Mouse (Mus musculus) retina, postnatal 7 days (tissue): ENCODE data around the gene Egfl8.

ENCODE experiments used
- DNase-seq: peaks from one replicate; pipeline ENCODE4 v3.0.0-alpha.2; 2012; ENCODE audit warnings: low read depth, low spot score

Gene Egfl8

DNA sequence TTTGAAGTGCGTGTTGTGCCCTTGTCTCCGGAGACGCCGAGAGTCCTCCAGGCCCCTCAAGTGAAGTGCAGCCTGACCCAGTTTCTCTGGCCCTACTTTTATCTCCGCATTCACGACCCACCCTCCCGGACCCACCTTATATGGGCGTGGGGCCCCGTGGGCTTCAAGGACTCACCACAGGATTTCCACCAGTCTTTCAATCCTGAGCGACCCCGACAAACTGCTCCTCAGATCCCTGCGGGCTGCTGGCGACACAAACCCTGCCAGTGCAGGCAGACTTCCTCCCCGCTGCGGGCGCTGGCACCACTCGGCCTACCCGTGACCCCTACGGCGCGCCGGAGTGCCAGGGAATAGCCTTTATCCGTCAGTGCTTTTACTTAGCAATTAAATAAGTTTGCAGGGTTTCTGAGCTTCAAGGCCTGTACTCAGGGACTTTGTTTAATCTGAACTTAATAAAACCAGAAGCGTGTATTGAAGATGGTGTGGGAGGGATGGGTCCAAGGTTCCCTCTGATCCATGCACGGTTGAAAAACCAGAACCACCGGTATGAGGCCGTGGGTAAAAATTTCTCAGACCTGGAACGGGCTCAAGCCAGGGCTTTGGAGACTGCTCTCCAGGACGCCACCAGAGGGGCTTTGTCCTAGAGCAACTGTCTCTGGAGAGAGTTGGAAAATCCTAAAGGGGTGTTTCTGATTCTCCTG is 12.3 kb upstream of the Egfl8 start, which contains the start of gene Ppt2:
TSS of gene Ppt2 (minus strand) at position 568 of the 701 bp plus-strand sequence.
- no peak for DNase-seq

GRCm38 (mm10) chr17:34627093-34627942 is 11.5 kb upstream of the Egfl8 start:
- peak; percentile 78 for DNase-seq

DNA sequence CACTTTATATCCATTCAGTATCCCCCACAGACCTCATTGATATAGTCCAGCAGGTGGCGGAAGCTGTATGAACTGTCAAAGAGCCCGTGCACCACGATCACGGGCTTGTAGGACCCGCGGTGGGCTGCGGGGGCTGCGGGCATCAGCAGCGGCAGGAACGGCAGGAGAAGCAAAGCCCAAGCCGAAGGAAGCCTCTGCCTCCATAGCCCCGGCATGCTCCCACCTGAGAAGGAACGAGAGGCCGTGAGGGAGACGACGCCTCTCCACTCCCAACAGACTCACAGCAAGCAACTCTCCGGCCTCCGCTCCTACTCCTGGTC is 11.0 kb upstream of the Egfl8 start:
- peak; percentile 50 for DNase-seq

DNA sequence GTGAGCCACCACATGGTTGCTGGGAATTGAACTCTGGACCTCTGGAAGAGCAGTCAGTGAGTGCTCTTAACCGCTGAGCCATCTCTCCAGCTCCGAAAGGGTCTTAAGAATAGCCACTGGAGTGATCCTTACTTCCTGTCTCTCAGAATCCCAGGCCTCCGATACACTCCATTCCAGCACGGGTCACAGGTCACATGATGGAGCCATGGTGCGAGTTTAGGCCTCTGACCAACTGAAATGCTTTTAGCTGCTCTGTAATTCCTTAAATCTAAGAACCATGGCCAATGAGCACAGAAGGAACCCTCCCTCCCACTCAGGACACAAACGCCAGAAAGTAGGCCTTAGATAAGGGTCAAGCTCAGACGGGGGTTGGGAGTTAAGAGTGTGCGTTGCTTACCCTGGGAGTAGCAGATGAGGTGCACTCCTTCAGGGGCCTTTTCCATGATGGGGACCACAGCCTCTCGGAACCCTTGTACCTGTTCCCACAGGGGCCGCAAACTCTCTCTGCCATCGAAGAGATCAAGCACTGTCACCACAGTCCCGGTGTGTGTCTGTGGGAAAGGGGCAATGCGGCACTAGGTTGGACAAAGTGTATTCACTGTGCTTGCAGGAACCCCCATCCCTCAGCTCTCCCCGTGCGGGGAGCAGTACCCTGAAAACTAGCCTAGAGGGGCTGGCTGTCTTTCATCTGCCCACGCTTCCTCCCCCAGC is 10.4 kb upstream of the Egfl8 start:
- DNase-seq, result no peak

DNA sequence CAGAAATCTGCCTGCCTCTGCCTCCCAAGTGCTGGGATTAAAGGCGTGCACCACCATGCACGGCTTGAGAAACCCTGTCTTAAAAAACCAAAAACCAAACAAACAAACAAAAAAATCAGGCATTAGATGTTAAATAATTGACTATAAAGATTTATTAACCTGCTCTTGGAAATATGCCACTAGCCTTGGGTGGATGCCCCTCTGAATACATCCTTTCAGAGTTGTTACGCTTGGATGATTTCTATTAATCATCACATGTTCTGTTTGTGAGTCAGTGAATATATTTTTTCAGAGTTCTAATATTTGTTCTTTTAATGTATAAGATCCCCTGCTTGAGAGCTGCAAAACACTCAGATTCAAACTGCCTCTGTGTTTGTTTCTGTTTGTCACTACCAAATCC is 9.2 kb upstream of the Egfl8 start:
- no peak for DNase-seq

- no peak for DNase-seq
These were observed 7.4 kb upstream of the Egfl8 start for GRCm38 (mm10) chr17:34623161-34623560.

DNA sequence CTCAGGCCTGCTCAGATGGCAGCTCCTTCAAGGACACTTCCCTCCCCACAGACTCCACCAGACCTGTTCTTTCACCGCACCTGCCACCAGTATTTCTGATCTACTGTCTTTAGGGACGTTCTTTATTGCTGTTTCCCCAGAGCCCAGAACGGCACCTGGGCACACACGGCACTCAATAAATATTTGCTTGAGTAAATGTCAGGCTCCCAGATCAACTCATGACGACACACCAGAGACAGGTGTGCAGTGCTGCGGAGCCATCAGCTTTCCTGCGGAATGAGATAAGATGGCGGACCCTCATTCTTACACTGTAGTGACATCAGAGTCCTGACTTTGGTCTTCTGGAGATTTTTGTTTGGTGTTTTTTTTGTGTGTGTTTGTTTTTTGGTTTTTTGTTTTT is 5.2 kb upstream of the Egfl8 start:
- DNase-seq, result no peak

- peak; percentile 56 for DNase-seq
These were observed 3.2 kb upstream of the Egfl8 start for GRCm38 (mm10) chr17:34618999-34619398.

GRCm38 (mm10) chr17:34613830-34614229 is 1.9 kb downstream of the Egfl8 start:
- no peak for DNase-seq

DNA sequence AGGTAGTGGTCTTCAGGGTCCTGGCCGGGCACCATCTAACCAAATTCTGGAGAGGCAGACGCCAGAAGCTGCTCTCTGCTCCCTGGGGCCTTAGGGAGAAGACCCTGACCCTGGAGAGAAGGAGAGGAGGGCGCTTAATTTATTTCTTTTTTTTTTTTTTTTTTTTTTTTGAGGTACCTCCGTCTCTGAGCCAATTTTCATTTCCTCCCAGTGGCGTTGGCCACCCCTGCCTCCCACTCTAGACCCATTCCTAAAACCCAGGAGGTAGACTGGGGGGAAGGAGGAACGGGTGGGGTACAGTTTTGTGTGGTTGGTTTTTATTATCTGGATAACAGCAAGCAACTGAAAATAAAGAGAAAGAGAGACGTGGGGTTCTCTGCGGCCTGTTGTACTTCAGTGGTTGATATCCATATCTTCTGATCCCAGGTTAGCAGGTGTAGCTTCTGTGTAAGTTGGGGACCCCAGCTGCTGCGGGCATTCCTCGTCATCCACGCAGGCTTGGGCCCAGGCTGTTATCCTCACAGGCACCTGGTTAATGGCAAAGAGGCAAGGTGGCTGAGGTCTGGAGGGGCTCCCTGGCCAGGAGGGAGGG is 2.6 kb downstream of the Egfl8 start:
- DNase-seq, result no peak

DNA sequence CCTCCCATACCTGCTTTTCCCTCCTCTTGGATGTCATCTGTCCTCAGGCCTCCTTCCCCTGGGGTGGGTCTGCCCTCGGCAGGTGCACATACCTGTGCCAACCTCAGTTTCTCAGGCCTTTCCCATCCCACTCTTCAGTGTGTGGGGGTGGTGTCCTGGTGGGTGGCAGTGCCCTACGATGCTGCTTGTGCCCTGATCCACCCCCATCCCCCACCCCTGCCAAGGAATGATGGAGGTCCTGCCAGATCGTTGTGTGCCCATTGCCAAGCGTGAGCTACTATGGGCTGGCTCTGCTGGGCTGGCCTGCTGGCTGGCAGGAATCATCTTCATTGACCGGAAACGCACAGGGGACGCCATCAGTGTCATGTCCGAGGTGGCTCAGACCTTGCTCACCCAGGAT is 4.7 kb downstream of the Egfl8 start:
- no peak for DNase-seq

DNA sequence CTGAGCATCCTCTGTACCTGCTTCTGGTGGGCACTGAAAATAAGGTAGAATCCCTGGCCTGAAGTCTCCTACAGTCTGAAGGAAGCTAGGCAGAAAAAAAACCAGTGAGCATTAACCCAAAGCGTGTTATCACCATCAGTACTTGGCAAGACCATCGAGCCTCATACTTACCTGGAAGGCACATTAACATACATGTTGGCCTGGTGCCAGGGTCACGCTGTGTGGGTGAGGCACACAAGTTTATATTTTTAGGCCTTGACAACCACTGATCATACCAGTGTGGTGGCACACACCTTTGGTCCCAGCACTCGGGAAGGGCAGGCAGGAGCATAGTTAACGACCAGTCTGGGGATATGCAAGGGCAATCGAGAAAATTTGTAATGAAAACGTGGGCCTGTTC is 7.8 kb downstream of the Egfl8 start:
- no peak for DNase-seq

GRCm38 (mm10) chr17:34606186-34607039 is 9.4 kb downstream of the Egfl8 start:
- DNase-seq, result no peak

DNA sequence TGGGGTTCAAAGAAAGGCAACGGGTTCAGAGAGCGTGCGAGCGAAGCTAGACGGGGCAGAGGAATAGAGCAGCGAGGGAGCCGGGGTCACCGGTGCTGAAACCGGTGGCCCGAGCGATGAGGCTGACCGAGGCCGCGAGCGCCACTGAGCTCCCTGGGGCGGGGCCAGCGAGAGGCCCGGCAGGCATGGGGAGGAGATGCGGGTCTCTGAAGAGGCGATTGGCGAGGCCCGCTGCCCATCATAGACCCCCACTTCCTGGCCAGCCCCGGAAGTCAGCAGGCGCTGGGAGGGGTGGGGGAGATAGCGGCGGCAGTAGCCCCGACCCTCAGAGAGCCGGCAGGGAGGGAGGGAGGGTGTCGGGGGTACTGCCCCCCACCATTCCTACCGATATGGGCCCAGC is 10.2 kb downstream of the Egfl8 start:
- DNase-seq, result peak; percentile 88

DNA sequence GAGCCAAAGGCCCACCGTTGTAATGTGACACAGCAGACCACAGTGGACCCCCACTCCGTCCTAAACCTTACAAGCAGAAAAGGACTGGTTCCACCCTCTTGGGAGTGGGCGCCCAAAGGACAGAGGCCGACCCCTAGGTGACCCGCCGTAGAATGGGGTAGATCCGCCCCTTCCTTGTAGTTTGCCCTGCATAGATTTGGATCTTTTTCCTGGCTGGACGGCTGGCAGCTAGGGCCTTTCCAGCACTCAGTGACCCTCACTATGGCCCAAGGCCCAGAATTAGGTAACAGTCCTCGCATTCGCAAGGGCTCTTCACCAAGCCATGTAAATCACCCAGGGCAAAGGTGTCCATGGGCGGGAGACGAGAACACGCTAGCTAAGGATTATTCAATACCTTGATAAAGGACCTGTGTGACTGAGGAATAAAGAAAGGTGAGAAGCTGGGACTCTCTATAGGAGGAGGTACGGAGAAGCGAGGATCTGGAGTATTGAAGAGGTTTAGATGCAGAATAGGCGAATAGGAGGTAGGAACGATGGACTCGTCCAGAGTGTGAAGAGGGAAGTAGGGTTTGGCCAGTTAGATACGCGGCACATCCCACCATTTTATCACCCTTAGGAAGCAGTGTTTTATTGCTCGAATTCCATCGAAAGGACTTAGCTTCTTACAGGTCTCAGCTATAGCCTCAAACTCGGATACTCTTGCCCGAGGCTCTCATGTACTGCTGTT is 11.1 kb downstream of the Egfl8 start:
- no peak for DNase-seq

DNA sequence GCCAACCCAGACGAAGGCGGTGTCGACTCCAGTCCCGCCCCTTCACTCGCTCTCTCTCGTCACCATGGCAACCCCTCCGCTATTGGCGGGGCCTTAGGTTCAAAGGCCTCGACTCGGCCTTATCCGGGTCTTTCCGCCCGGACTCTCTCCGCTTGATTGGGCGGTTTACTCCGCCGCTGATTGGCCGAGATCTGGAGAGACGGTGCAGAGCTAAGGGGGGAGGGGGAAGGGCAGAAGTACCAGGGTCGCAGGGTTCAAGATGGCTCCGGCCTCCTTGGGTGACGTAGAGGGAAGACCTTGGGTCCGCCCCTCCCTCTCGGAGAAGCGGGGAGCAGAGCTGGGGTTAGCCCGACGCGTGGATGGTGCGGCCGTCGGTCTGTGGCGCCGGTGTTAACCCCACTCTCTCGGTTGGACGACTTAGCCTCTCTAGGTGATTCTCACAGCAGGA is 11.7 kb downstream of the Egfl8 start, which contains the start of gene Agpat1:
TSS of gene Agpat1 (plus strand) at position 202 of the 448 bp plus-strand sequence.
- peak; percentile 100 for DNase-seq

DNA sequence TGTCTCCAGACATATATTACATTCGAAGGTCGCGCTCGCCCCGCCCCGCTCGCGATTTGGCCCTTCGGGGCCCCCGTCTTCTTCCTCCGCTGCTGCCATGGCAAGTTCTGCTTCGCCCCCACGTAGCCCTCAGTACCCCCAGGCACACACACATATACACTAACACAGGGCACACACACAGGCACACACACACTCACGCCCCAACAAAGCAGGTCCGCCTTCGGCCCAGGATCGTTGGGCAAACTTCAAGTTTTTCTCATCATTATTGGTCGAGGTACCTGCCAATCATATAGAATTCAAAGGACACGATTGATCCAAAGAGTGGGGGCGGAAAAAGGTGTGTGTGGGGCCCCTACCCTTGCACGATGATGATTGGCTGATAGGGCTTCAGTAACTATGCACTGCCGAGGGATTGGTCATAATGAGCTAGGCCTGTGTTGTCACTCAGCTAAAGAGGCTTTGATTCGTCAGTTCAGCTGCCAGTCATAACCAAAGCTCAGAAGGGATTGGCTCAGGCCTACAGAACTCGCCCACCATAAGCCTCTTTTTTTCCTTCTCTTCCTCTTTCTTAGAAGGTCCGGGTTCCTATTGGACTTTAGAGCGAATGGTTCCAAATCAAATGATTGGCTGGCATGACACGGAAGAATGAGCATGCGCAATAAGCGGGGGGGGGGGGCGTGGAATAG is 12.3 kb downstream of the Egfl8 start, which contains the start of gene Rnf5:
TSS of gene Rnf5 (minus strand) at position 316 of the 686 bp plus-strand sequence.
- DNase-seq, result peak; percentile 100

DNA sequence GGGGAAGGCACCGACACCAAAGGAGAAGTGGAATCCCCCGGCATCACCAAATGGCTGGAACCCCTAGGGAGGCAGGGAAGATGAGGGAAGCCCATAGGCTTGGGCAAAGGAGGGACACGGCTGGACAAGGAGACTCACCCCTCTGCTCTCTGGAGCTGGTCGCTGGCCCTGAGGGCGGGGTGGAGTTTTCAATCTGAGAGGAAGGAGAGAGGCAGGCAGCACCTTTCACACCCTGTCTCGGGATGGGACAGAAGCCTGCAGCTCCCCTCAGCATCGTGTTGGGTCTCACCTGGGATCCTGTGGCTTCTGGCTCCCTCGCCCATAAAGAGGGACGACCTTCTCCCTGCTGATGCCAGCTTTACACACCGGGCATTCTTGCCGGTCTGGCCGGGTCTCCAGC is 14.0 kb downstream of the Egfl8 start:
- no peak for DNase-seq

- no peak for DNase-seq
These were observed 15.9 kb downstream of the Egfl8 start for GRCm38 (mm10) chr17:34599891-34600290.
